Mouse (Mus musculus) brain, embryonic 14.5 days (tissue): ENCODE data around the gene Sox2. TPM values are rescaled to one million over a fixed set of nuclear protein-coding genes. Genes with fewer than 3 reads are reported as not detected.
A peak's percentile ranks its signal among the peaks of the same experiment; 100 is the strongest.

Experiments used
- DNase-seq: peaks from one replicate; pipeline ENCODE4 v3.0.0-alpha.2; 2011; ENCODE audit warnings: low read depth
- CTCF ChIP-seq: fragments of 200-500 bp; IDR thresholded peaks from 2 replicates; pipeline ENCODE4 v1.5.1; 2012; ENCODE audit warnings: inconsistent platforms, mild to moderate bottlenecking, moderate library complexity, borderline replicate concordance; ENCODE audit not compliant: insufficient read depth, insufficient read length; ENCODE audit errors: extremely low read depth
- POLR2A ChIP-seq: fragments of 200-500 bp; IDR thresholded peaks from 2 replicates; pipeline ENCODE4 v1.6.1; 2012; ENCODE audit warnings: mild to moderate bottlenecking, inconsistent platforms, borderline replicate concordance; ENCODE audit not compliant: poor library complexity, insufficient read depth, insufficient read length, severe bottlenecking; ENCODE audit errors: extremely low read depth
- polyA plus RNA-seq: library from polyadenylated mRNA; depleted of rRNA; stranded (reverse); fragments of >200 nt; gene quantifications from 2 replicates; pipeline ENCODE4 v1.2.3, GENCODE M21; 2012

The Sox2 gene
- polyA plus RNA-seq, 1 experiment: 101 TPM

DNA sequence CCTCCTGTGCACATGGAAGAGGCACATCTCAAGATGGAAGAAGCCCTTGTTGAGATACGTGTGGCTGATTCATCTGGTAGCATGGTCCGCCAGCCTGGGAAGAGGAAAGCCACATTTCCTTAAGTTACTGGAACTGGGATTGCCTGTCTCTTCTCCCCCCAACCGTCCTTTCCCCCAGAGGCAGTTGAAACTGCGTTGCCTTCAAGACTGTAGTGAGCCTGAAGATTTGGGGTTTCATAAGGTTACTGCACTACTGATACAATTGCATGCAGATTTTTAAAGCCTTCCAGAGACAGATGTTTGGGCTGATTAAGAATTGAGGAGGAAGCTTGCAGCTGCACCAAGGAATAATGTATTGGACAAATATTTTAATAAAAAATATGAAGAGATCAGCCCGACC, 12.7 kb upstream of the Sox2 start:
- peak; percentile 69 for DNase-seq
- TF ChIP-seq POLR2A (no peak), CTCF (no peak)

DNA sequence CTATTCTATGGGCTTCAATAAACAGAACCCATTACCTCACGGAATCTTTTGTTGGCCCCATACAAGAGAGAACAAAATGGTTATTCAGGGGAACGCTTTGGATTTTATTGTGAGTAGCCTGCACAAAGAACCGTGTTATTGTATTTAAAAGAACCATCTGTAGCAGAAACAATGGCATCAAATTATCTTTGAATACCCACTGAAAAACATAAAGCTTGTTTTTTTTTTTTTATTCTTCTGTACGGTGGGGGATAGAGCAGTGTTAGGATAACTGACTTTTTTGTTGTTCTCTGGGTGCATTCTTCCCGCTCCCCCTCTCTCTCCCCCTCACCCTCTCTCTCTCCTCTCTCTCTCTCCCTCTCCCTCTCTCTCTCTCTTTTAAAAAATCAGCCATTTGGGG, 12.3 kb upstream of the Sox2 start:
- no peak for TF ChIP-seq POLR2A
- TF ChIP-seq CTCF: no peak
- DNase-seq: peak; percentile 72

DNA sequence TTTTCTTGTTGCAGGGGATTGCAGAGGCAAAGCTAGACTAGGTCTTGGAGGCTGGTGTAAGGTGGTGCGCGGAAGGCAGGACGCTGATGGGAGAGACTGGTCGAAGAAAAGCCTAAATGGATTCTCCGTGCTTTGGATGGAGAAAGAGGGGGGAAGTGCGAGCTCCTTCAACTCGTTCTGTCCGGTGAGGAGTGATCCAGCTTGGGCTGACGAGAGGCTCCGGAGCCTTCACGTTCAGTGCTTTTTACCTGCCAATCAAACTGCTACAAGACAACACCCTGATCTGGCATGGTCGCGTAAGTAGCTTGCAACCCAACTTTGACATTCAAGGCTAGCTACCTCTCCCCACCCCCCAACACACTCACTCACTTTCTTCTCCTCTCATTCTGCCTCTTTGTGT, 11.9 kb upstream of the Sox2 start:
- no peak for TF ChIP-seq POLR2A
- TF ChIP-seq CTCF: no peak
- peak; percentile 85 for DNase-seq

DNA sequence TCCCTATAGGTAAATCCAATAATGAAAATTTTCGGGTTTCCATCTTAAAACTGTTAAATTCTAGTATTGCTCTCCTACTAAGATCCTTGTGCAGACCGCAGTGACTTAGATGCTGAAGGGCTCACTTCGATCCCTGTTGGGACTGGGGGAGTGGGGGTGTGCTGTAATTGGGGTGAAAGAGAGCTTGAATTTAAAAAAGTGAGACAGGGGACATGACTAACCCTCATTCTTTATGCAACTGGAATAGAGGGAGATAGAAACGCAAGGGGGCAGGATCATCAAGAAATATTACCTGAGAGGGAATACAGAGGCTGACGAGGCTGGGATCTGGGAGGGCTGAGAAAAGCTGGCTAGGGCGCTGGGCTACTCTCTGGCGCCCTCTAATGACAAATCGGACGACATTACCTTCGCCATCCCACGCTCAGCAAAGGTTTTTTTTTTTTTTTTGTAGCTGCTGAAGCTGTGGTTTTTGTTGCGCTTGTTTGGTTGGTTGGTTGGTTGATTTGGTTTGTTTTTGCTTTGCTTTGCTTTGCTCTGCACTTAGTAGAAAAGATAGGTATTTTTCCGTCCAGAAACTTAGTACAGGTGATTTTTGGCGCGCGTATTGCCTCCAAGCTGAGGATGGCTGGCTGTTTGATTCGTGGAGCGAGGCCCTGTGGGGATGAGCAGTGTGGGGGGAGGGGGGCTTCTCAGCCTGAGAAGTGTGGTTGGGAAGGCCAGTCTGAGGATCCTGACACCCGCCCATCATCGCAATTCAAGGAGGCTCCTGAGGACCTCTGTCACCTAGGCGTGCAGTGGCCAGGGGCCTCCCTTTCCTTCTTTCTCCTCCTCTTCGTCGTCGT, 11.0 kb upstream of the Sox2 start:
- peak; percentile 95 for TF ChIP-seq CTCF
- TF ChIP-seq POLR2A: no peak
- peak; percentile 94 for DNase-seq

DNA sequence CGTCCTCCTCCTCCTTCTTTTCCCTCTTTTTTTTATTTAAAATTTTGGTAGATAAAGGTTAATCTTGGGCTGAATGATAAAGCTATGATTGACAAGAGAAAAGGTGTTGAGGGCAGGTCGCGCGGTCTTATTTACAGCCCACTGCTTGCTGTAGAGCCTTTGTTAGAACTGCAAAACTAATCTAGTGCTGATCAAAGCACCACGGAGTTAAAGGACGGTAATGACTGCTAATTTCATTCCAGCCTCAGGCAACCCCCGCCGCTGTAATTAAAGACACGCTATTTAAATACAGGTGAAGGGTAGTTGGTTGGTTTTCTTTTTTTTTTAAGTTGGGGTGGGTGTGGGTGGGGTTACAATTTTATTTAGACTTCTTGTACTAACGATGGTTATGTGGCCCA, 10.3 kb upstream of the Sox2 start:
- DNase-seq: peak; percentile 81
- TF ChIP-seq CTCF (no peak), POLR2A (no peak)

DNA sequence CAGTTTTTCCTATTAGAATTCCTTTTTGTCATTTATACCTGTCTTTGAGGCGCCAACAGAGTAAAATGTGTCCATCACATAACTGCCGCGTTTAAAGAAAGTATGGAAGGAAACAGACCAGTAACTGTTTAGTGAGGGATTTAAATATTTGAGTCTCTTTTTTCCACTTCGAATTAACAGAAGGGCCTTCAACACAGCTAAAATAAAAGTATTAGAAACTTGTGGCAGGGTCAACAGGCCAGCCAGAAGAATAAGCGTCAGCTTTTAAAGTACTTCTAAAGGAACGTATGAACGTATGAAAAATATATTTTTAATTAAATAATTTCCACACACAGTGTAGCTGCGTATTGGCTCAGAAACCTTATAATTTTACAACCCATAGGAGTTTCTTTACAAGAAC, 9.9 kb upstream of the Sox2 start:
- TF ChIP-seq POLR2A: no peak
- no peak for TF ChIP-seq CTCF

DNA sequence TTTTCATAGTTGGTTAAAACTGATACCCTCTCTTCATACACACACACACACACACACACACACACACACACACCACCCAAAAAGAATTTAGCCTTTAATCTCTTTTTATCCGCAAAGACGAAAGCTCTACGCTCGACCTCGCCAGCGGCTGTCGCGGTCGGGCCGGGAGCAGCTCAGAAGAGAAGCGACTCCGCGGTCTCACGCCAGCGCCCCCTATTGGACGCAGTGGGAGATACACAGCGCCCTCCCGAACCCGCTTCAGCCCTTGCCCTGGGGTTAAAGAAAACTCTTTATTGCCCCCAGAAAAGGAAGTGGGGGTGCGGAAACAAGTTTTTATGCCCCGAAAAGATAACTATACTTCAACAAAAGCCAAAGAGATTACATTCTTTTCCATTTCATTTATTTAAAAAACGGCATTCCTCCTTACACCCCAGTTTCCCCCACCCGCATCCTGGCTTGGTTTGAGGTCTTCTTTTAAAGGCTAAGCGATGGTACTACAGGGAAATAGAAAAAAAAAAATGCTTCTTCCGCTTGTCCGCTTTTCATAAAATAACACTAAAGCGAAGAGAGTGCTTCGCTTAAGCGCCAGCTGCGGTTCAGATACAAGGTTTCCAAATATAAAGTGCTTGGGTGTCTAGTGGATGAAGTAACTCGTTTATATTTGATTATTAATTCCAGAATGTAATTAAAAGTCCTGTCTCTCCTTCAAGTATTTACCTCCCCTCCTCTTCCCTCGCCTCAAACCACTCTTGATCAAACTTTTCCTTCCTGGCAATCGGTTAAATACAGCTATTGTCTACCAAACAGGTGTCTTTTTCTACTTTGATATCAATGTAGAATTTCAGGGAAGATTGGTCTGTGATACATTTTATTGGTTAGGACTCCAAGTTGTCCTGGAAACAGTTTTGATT, 9.3 kb upstream of the Sox2 start:
- TF ChIP-seq CTCF (peak; percentile 91), POLR2A (no peak)
- DNase-seq: peak; percentile 92

More for the DNA sequence above, 9.9 kb upstream of the Sox2 start:
- DNase-seq: no peak

DNA sequence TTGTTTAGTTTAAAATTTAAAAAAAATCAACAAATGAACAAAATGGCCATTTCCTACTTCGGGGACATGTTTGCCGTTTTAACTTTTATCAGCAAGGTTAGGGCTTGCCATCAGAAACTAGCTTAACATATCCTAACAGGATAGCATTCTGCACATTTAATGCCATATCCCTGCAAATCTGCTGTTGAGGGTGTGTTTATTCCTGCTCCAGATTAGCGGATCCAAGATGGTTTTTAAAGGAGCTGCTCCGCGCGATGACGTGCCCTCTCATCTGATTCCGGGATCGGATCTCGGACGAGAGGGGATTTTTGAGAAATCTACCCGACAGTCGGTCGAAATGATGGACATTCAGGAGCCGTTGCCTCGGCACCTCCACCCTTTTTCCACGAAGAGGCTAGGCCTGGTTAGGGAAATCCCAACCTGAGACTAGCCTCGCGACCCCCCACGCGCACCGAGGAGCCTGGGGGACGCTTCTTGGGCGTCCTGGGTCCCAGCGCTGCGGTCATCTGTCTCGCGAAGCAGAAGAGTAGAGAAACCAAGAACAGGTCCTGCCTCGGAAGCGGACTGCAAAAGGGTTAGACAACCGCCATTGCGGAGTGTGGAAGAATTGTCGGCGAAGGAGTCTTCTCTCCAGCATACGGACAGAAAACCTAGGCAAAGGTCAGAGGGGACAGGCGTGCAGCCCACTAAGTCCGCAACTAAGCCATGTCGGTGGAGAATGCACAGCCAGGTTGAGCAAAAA, 8.3 kb upstream of the Sox2 start:
- TF ChIP-seq CTCF (no peak), POLR2A (no peak)
- peak; percentile 57 for DNase-seq

DNA sequence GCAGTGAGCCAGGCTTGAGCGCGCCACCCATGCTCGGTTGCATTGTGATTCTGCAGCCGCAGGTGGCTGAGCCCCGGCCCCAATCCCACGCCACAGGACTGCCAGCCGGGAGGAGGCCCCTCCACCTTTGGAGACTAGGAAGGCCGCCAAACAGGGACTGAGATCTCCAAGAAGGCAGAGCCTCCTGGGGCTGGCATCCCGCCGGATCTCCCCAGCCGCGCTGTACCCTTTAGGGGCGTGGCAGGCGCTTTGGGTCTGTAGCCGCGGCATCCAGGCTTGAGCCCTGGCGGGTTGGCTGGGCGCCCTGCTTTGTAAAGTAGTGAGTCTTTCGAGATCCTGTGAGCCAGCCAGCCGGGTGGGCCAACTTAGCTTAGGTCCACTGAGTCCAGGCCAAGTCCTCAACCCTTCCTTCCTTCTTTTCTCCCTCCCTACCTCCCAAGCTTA, 7.7 kb upstream of the Sox2 start:
- DNase-seq: peak; percentile 97
- TF ChIP-seq CTCF: no peak
- TF ChIP-seq POLR2A: no peak

DNA sequence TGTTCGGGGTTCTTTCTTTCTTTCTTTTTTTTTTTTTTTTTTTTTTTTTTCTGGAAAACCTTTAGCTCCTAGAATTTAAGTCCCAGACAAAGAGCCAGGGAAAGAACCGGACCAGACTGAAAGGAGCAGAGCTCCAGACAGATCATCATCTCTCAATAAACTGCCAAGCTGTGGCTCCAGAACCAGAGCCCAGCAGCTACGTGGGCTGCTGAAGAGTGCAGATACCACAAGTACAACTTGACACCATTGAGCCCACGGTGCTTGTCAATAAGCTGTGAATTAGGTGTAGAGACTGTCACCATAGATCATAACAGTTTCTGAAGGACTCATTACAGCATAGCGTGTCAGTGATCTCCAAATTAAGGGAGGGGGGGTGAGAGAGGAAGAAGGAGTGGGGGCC, 7.1 kb upstream of the Sox2 start:
- TF ChIP-seq POLR2A (no peak), CTCF (no peak)
- peak; percentile 57 for DNase-seq
